Mouse (Mus musculus) megakaryocyte, embryonic 14.5 days (primary cell): Measurements from ENCODE around the gene Chd2. TPM values are rescaled to one million over a fixed set of nuclear protein-coding genes. Genes with fewer than 3 reads are reported as not detected.
A peak's percentile ranks its signal among the peaks of the same experiment; 100 is the strongest.

Experiments
- H3K27me3 ChIP-seq: replicated peaks from 2 replicates; pipeline ENCODE3; 2012; ENCODE audit warnings: inconsistent platforms
- H3K36me3 ChIP-seq: replicated peaks from 2 replicates; pipeline ENCODE3; 2012; ENCODE audit warnings: low read length, inconsistent platforms, mixed read lengths
- H3K4me1 ChIP-seq: 2 replicates; pipeline ENCODE4 v1.6.1; 2012; ENCODE audit warnings: inconsistent platforms
- H3K4me3 ChIP-seq: replicated peaks from 2 replicates; pipeline ENCODE3; 2012; ENCODE audit warnings: moderate library complexity, mild to moderate bottlenecking, inconsistent platforms
- H3K9me3 ChIP-seq: 2 replicates; pipeline ENCODE4 v1.6.1; 2012; ENCODE audit warnings: inconsistent platforms
- FLI1 ChIP-seq: IDR thresholded peaks from 2 replicates; pipeline ENCODE4 v1.6.1; 2012; ENCODE audit warnings: low read length, inconsistent platforms, mixed read lengths
- GATA1 ChIP-seq: IDR thresholded peaks from 3 replicates; pipeline ENCODE4 v1.6.1; 2012; ENCODE audit warnings: mixed read lengths, low read length, inconsistent platforms, borderline replicate concordance
- polyA plus RNA-seq: library from polyadenylated mRNA; stranded (reverse); fragments of >175 nt; gene quantifications from 2 replicates; pipeline ENCODE4 v1.2.3, GENCODE M21; 2012; ENCODE audit warnings: low replicate concordance; ENCODE audit not compliant: insufficient read depth

Gene Chd2
- polyA plus RNA-seq, 1 experiment: 38.7 TPM

DNA sequence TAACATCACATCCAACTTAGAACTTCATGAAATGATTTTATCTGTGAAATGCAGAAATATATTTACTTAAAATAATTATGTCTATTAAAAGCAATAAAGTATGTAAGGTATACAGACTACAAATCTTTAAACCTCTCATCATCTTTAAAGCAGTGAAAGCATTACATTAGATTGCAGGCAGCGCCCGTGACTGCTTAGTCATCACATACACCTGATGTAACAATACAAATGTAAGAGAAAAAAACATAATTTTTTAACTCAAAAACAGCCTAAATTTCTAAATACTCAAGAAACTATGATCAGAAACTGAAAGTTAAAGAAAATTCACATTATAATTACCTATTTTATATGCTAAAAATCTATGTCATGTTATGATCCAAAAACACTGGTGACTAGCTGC, 11.5 kb upstream of the Chd2 start:
- H3K9me3 ChIP-seq: no peaks in the 10 kb centered on the region
- H3K4me3 ChIP-seq: peak overlapping the region; percentile 99
- peaks cover 32% of the 10 kb centered on the region for H3K4me1 ChIP-seq
- no peaks in the 10 kb centered on the region for H3K27me3 ChIP-seq
- peaks cover 67% of the 10 kb centered on the region for H3K36me3 ChIP-seq
- TF ChIP-seq GATA1 (no peak), FLI1 (no peak)

DNA sequence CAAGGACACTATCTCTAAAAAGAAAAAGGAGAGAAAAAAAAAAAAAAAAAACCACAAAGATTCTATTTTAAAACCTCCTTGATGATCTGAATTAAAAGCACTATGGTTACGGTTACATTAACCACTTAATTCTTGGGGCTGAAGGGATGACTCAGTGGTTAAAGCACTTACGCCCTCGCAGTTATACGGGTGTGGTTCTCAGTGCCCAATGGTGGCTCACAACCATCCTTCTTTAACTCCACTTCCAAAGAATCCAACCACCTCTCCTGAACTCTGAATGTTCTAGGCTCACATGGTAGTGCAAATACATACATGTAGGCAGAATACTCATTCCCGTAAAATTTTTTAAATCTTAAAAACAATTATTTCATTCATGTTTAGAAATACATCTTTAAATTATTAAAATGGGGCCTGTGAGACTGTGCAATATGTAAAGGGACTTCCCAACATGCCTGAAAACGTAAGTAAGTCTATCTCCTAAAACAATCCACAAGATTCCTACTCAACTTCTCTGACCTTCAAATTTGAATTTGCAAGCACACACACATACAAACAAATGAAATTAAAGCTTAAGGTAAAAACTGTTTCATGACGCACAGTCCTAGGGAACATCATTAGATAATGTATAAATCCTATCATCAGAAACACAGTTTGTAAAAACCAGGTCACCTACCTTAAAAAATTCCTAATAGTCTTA, 10.6 kb upstream of the Chd2 start:
- Histone ChIP-seq H3K4me1 (peaks cover 36% of the 10 kb centered on the region), H3K9me3 (no peaks in the 10 kb centered on the region), H3K4me3 (peak overlapping the region; percentile 99), H3K27me3 (no peaks in the 10 kb centered on the region), H3K36me3 (peaks cover 76% of the 10 kb centered on the region)
- TF ChIP-seq GATA1: no peak
- no peak for TF ChIP-seq FLI1

DNA sequence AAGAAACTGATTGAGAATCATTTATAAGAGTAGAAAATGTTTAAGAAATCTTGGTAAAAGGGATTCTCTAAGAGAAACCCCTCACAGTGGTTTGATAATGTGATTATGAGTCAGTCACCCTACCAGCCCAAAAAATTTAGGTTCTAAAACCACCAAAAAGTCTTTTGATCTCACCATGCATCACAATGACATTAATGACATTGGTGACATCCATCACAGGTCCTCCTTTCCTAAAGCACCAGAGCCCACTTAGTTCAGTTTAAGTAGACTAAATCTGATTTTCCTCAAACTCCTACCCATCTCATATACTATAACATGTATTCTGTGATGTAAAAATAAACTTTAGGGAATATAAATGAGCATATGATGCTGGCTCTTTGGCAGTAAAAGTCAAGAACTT, 9.7 kb upstream of the Chd2 start:
- peaks cover 83% of the 10 kb centered on the region for H3K36me3 ChIP-seq
- H3K4me1 ChIP-seq: peaks cover 45% of the 10 kb centered on the region
- TF ChIP-seq GATA1: no peak
- no peak for TF ChIP-seq FLI1
- no peaks in the 10 kb centered on the region for H3K27me3 ChIP-seq
- peak overlapping the region; percentile 99 for H3K4me3 ChIP-seq
- H3K9me3 ChIP-seq: no peaks in the 10 kb centered on the region

DNA sequence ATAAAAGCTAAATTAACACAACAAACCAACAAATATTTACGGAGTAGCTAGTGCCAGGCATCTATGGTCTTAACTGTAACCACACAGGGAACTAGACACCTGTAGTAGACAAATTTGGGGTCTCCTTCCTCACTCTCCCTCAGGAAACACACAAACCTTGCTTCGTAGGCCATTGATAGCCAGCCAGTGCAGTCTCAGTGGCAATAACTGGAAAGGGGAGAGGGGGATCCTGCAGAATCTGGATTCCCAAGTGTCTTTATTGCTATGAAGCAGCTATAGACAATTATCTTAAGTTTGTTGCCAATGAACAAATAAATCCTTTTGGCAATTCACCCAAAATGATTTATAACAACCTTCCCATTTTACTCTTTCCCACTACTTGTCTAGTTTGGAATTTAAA, 6.4 kb upstream of the Chd2 start:
- H3K4me3 ChIP-seq: peak overlapping the region; percentile 85
- H3K36me3 ChIP-seq: peaks cover 91% of the 10 kb centered on the region
- peaks cover 54% of the 10 kb centered on the region for H3K4me1 ChIP-seq
- H3K9me3 ChIP-seq: no peaks in the 10 kb centered on the region
- no peak for TF ChIP-seq FLI1
- TF ChIP-seq GATA1: no peak
- H3K27me3 ChIP-seq: no peaks in the 10 kb centered on the region

DNA sequence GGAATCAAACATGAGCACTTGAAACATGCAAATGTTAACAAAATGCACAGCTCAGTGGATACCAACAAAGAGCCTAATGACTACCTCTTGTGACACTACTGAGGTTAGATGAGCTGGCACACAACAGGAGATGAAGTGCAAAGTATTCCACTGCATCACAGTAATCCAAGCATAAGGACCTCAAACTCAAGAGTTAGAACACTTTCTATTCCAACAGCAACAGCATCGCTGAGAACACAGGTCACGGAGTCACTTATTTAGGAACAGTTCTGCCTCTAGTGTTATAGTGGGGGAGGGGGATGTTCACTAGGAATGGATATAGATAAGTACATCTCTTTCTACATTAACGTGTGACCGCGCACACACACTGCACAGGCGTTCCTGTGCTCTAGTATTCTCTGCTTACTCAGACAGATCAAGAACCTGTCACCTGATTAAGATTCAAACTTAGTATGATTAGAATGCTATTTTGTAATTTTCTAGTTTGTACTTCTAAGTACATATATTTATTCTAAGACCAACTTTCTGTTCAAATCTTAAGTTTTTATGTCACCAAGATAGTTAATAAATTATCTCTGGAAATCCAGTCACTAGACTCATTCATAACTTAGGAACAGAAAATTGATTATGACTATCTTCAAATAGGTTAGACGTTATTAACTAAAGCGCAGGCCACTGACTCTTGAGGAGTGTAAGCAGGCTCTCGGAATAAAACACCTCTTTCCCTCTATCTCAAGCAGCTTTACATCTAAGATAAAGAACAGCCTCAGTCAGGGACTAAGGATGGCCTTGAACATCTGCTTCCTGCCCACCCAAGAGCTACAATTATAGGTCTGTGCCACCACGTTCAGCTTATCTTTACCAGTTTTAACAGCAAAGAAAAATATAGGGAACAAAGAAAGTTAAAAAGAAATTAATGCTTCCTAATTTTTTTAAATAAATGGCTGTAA, 5.2 kb upstream of the Chd2 start:
- no peaks in the 10 kb centered on the region for H3K9me3 ChIP-seq
- peaks cover 44% of the 10 kb centered on the region for H3K4me1 ChIP-seq
- H3K36me3 ChIP-seq: peaks cover 89% of the 10 kb centered on the region
- H3K4me3 ChIP-seq: peak overlapping the region; percentile 64
- no peaks in the 10 kb centered on the region for H3K27me3 ChIP-seq
- TF ChIP-seq GATA1: no peak
- TF ChIP-seq FLI1: no peak

DNA sequence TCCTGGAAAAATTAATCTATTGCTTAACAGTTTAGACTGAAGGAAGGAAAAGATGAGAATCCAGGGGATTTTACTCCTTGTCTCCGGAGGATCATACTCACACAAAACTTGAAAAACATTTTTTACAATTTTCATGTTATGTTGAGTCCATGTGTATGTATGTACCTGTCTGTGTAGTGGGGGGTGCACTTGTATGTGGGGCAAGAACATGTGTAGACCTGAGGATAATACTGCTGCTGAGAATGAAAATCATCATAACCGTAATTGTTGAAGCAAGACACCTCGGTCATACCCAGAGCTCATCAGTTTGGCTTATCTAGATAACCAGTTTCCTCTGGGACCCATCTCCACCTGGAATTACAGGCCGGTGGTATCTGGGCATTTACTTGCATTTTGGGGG, 3.4 kb upstream of the Chd2 start:
- no peak for TF ChIP-seq GATA1
- TF ChIP-seq FLI1: no peak
- Histone ChIP-seq H3K4me3 (peak overlapping the region; percentile 65), H3K4me1 (peaks cover 34% of the 10 kb centered on the region), H3K9me3 (no peaks in the 10 kb centered on the region), H3K27me3 (no peaks in the 10 kb centered on the region), H3K36me3 (peaks cover 80% of the 10 kb centered on the region)

DNA sequence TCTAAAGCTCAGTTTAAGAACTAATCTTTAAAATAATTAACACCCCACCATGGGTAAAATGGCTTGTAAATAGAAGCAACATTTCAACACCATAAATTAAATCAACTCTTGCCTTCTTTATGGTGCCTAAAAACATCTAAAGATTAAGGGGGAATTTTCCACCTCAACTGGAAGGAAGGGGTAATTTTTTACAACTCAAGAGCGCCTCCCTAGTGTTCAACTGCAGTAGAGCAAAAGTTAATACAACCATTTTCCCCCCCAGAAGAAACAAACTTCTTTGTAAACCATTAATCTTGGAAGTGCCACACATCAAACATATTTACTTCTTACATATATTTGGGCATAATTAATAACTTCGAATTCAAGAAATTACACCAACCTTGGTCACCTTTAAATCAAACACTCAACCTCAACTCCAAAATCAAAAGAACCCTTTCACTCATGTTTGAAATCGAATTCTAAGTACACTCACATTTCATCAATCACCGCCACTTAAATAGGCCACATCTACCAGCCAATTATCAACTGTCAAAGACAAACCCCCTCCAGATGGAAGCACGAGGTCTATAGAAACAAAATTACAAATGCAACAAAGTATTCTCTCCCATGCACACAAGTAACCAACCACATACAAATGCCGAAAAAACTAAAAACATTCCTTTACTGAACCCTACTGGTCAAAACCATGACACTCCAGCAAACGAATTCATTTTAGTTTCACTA, 662 bp upstream of the Chd2 start:
- Histone ChIP-seq H3K4me3 (peak overlapping the region; percentile 93), H3K27me3 (no peaks in the 10 kb centered on the region), H3K4me1 (peaks cover 19% of the 10 kb centered on the region), H3K36me3 (peaks cover 63% of the 10 kb centered on the region), H3K9me3 (no peaks in the 10 kb centered on the region)
- no peak for TF ChIP-seq FLI1
- TF ChIP-seq GATA1: no peak

DNA sequence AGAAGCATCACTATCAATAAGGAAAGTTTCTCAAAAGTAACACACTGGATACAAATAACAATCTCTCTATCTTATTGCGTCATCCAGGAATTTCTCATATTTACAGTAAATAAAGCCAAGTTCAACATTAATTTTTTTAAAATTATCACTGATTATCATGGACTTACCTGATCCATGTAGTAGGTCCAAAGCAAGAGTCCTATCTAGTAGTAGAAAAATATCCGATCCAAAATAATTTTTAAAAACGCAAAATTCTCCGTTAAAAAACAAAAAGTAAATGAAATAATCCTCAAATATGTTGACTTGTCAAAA, 595 bp downstream of the Chd2 start:
- Histone ChIP-seq H3K4me3 (peak overlapping the region; percentile 93), H3K4me1 (peaks cover 17% of the 10 kb centered on the region)
- TF ChIP-seq GATA1 (no peak), FLI1 (no peak)

DNA sequence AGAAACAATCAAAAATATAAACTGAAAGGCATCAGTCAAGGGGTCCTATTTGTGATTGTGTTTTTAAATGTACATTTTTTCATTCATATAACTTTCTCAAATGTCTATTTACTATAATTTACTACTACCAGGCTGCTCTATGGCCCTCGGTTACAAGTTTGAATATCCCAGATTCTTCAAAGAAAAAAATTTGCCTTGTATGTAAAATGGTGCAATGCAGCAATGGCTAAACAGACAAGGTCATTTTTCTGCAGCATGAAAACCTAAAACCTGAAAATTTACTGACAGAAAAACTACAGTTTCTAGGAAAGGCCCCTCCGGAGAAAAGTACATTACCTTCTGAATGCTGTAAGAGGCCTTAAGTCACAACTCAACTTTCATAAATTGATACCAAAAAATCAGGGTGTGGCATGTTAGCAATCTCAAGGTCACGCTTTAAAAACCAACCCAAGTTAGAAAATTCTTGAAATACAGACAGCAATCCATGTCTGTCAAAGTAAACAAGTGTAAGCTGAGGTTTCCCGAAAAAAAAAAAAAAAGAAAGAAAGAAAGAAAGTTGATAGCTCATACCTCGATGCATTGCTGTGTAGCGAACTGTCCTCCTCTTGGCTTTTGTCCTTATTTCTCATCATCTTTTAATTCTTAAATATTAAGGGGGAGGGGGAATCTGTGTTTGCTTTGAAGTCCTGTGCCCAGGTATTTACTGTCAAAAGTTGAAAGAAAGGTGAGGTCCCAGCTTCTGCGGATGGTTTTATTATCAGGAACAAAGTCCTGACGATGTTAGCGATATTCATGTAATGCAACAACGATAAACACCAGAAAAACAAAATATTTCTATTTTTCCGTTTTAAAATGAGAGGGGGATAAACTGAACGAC, 1.2 kb downstream of the Chd2 start:
- peaks cover 58% of the 10 kb centered on the region for H3K36me3 ChIP-seq
- no peaks in the 10 kb centered on the region for H3K9me3 ChIP-seq
- H3K27me3 ChIP-seq: no peaks in the 10 kb centered on the region
- peaks cover 18% of the 10 kb centered on the region for H3K4me1 ChIP-seq
- H3K4me3 ChIP-seq: peak overlapping the region; percentile 93
- TF ChIP-seq FLI1 (no peak), GATA1 (no peak)

More for the DNA sequence above, 595 bp downstream of the Chd2 start:
- H3K36me3 ChIP-seq: peaks cover 58% of the 10 kb centered on the region
- H3K9me3 ChIP-seq: no peaks in the 10 kb centered on the region
- no peaks in the 10 kb centered on the region for H3K27me3 ChIP-seq
